Mouse (Mus musculus) embryonic fibroblast, embryonic 13.5 days (primary cell): Measurements from ENCODE around the gene Hspb1. TPM values are rescaled to one million over a fixed set of nuclear protein-coding genes. Genes with fewer than 3 reads are reported as not detected.
A peak's percentile ranks its signal among the peaks of the same experiment; 100 is the strongest.

Experiments used
- H3K27ac ChIP-seq: 2 replicates; pipeline ENCODE4 v1.5.1; 2012; ENCODE audit warnings: low read length, control low read depth, inconsistent platforms; ENCODE audit not compliant: insufficient read depth
- H3K4me1 ChIP-seq: 2 replicates; pipeline ENCODE4 v1.6.1; 2011; ENCODE audit warnings: low read length; ENCODE audit not compliant: control insufficient read depth, insufficient read depth
- H3K4me3 ChIP-seq: 2 replicates; pipeline ENCODE4 v1.5.1; 2011; ENCODE audit warnings: mild to moderate bottlenecking, control low read depth, low read length; ENCODE audit not compliant: insufficient read depth
- CTCF ChIP-seq: IDR thresholded peaks from 2 replicates; pipeline ENCODE4 v1.5.1; 2011; ENCODE audit warnings: mild to moderate bottlenecking, control low read depth, low read length, moderate library complexity, borderline replicate concordance; ENCODE audit not compliant: insufficient read depth
- POLR2A ChIP-seq: IDR thresholded peaks from 2 replicates; pipeline ENCODE4 v1.6.1; 2011; ENCODE audit warnings: low read depth, mild to moderate bottlenecking, control low read depth, low read length, moderate library complexity
- polyA plus RNA-seq: library from polyadenylated mRNA; stranded (reverse); fragments of >200 nt; gene quantifications from 2 replicates; pipeline ENCODE4 v1.2.4, GENCODE M21; 2011; ENCODE audit warnings: low read depth; ENCODE audit not compliant: missing spikeins, insufficient read length

Hspb1 gene
- polyA plus RNA-seq, 1 experiment = 124 TPM

GRCm38 (mm10) chr5:135935641-135936190 lies 48.0 kb downstream of the Hspb1 start:
- Histone ChIP-seq H3K27ac (peak overlapping the region; percentile 85; the same call in 1 of the 2 replicates), H3K4me3 (no peak overlapping the region), H3K4me1 (peaks cover 4% of the 10 kb centered on the region; the same call in 1 of the 2 replicates)
- TF ChIP-seq POLR2A = no peak
- TF ChIP-seq CTCF = no peak

Other genes with a start within 250 kb of the Hspb1 start
- gene Por, start 217.9 kb upstream of the Hspb1 start, polyA plus RNA-seq = 58.5 and 98.3 TPM in 2 replicates
- 89.3 and 94.7 TPM in 2 replicates for gene Tmem120a, start 143.5 kb upstream of the Hspb1 start, polyA plus RNA-seq
- gene Styxl1, start 109.5 kb upstream of the Hspb1 start, polyA plus RNA-seq = 0.50 TPM in 1 of 2 replicates, not detected in the other
- gene Mdh2, start 109.4 kb upstream of the Hspb1 start, polyA plus RNA-seq = 495 and 573 TPM in 2 replicates
- not detected in 2 replicates for gene Srrm3, start 81.0 kb upstream of the Hspb1 start, polyA plus RNA-seq
- 255 and 333 TPM in 2 replicates for gene Ywhag, start 46.7 kb downstream of the Hspb1 start, polyA plus RNA-seq
- gene Ssc4d, start 86.6 kb downstream of the Hspb1 start, polyA plus RNA-seq = 3.2 and 3.3 TPM in 2 replicates
- not detected in 2 replicates for gene Zp3, start 92.2 kb downstream of the Hspb1 start, polyA plus RNA-seq
- gene Dtx2, start 106.9 kb downstream of the Hspb1 start, polyA plus RNA-seq = 8.5 and 10.9 TPM in 2 replicates
- 0.23 and 1.0 TPM in 2 replicates for gene Upk3b, start 150.6 kb downstream of the Hspb1 start, polyA plus RNA-seq
- not detected in 2 replicates for gene Upk3bl, start 166.6 kb downstream of the Hspb1 start, polyA plus RNA-seq
- 20.6 and 39.8 TPM in 2 replicates for gene Rasa4, start 196.0 kb downstream of the Hspb1 start, polyA plus RNA-seq
- 67.7 TPM in 2 replicates for gene Polr2j, start 228.7 kb downstream of the Hspb1 start, polyA plus RNA-seq
- gene Lrwd1, start 248.2 kb downstream of the Hspb1 start, polyA plus RNA-seq = 22.5 and 24.1 TPM in 2 replicates
- 8.1 and 8.8 TPM in 2 replicates for gene Alkbh4, start 248.2 kb downstream of the Hspb1 start, polyA plus RNA-seq